Mouse (Mus musculus) intestine, postnatal 0 days (tissue): Measurements from ENCODE around the gene Msl1. TPM values are rescaled to one million over a fixed set of nuclear protein-coding genes. Genes with fewer than 3 reads are reported as not detected.

Experiments
- ATAC-seq: fragments of 200-750 bp; cut with Nextera tagmentation; 2 replicates; pipeline ENCODE4 v1.8.0; 2017; ENCODE audit warnings: mild to moderate bottlenecking, moderate TSS enrichment, moderate library complexity
- H3K27ac ChIP-seq: fragments of 300-500 bp; sonication (generic); 2 replicates; pipeline ENCODE4 v1.5.1; 2014; ENCODE audit warnings: mild to moderate bottlenecking, low read depth, low read length, moderate library complexity
- H3K27me3 ChIP-seq: fragments of 300-500 bp; sonication (generic); replicated peaks from 2 replicates; pipeline ENCODE4 v1.6.1; 2014; ENCODE audit warnings: low read length, mixed read lengths; ENCODE audit not compliant: control insufficient read depth, insufficient read depth
- H3K36me3 ChIP-seq: fragments of 300-500 bp; sonication (generic); 2 replicates; pipeline ENCODE4 v1.6.1; 2014; ENCODE audit warnings: mild to moderate bottlenecking, moderate library complexity; ENCODE audit not compliant: control insufficient read depth, insufficient read depth
- H3K4me1 ChIP-seq: fragments of 300-500 bp; sonication (generic); replicated peaks from 2 replicates; pipeline ENCODE4 v1.6.1; 2014; ENCODE audit warnings: antibody characterized with exemption, low read length, mixed read lengths; ENCODE audit not compliant: control insufficient read depth, insufficient read depth
- H3K4me2 ChIP-seq: fragments of 300-500 bp; sonication (generic); replicated peaks from 2 replicates; pipeline ENCODE4 v1.6.1; 2014; ENCODE audit warnings: low read depth, mild to moderate bottlenecking, moderate library complexity
- H3K4me3 ChIP-seq: fragments of 300-500 bp; sonication (generic); 2 replicates; pipeline ENCODE4 v1.5.1; 2014; ENCODE audit warnings: low read depth, low read length
- H3K9ac ChIP-seq: fragments of 300-500 bp; sonication (generic); 2 replicates; pipeline ENCODE4 v1.6.1; 2014; ENCODE audit warnings: mild to moderate bottlenecking, low read depth, low read length
- H3K9me3 ChIP-seq: fragments of 300-500 bp; sonication (generic); 2 replicates; pipeline ENCODE4 v1.6.1; 2016; ENCODE audit warnings: mixed run types; ENCODE audit not compliant: control insufficient read depth
- CTCF ChIP-seq: sonication (generic); IDR thresholded peaks from 2 replicates; pipeline ENCODE4 v1.5.1; 2016; ENCODE audit warnings: low read depth, mild to moderate bottlenecking, control low read depth, antibody characterized with exemption, moderate library complexity
- WGBS: fragments of 180-500 bp; shearing (Covaris S2); extraction: QIAGEN DNeasy Blood & Tissue Kit; methylation state at CpG from one replicate; pipeline ENCODE4 v1.1.7; 2014; 5-methylcytosine and 5-hydroxymethylcytosine counted together
- polyA plus RNA-seq: library from polyadenylated mRNA; unstranded; fragments of >200 nt; fragmentation: Nextera tagmentation; extraction: Ambion mirVana; gene quantifications from 2 replicates; pipeline ENCODE4 v1.2.1, GENCODE M21; 2015

Gene Msl1
- polyA plus RNA-seq, 1 experiment from 2014 or later = 12.6 TPM

- H3K9ac ChIP-seq = peak overlapping the region; percentile 31; the same call in 1 of the 2 replicates
- 10% methylated on average over 15 of the region's 15 CpGs for WGBS
- TF ChIP-seq CTCF = peak; percentile 60
These were observed 46.6 kb upstream of the Msl1 start for GRCm38 (mm10) chr11:98748506-98749416.

GRCm38 (mm10) chr11:98749716-98750115 lies 45.6 kb upstream of the Msl1 start:
- Histone ChIP-seq H3K9me3 (no peaks in the 10 kb centered on the region), H3K27ac (peak overlapping the region; percentile 94), H3K27me3 (no peaks in the 10 kb centered on the region), H3K36me3 (no peaks in the 10 kb centered on the region), H3K4me3 (no peak overlapping the region), H3K9ac (0 out of 2 replicates have a peak overlapping the region, but pooled peaks have one; percentile 32), H3K4me1 (peaks cover 57% of the 10 kb centered on the region), H3K4me2 (peak overlapping the region; percentile 58)
- ATAC-seq = peak; percentile 33
- TF ChIP-seq CTCF = no peak
- WGBS = 17% methylated on average over 5 of the region's 5 CpGs

More at GRCm38 (mm10) chr11:98748506-98749416, 46.6 kb upstream of the Msl1 start:
- Histone ChIP-seq H3K27me3 (no peaks in the 10 kb centered on the region), H3K9me3 (no peaks in the 10 kb centered on the region), H3K36me3 (no peaks in the 10 kb centered on the region), H3K4me2 (peak overlapping the region; percentile 58), H3K4me3 (peak overlapping the region; percentile 11; the same call in 1 of the 2 replicates), H3K27ac (peak overlapping the region; percentile 94), H3K4me1 (peaks cover 54% of the 10 kb centered on the region)
- ATAC-seq = no peak

GRCm38 (mm10) chr11:98750351-98751201 lies 44.7 kb upstream of the Msl1 start:
- H3K9ac ChIP-seq = peak overlapping the region; percentile 47
- peaks cover 6% of the 10 kb centered on the region; the same call in 1 of the 2 replicates for H3K36me3 ChIP-seq
- peak overlapping the region; percentile 16 for H3K4me3 ChIP-seq
- no peaks in the 10 kb centered on the region for H3K27me3 ChIP-seq
- H3K9me3 ChIP-seq = no peaks in the 10 kb centered on the region
- peak overlapping the region; percentile 58 for H3K4me2 ChIP-seq
- peaks cover 55% of the 10 kb centered on the region for H3K4me1 ChIP-seq
- 19% methylated on average over 17 of the region's 17 CpGs for WGBS
- TF ChIP-seq CTCF = no peak; the same call in 1 of the 2 replicates
- peak; percentile 2; the same call in 1 of the 2 replicates for ATAC-seq
- peak overlapping the region; percentile 94 for H3K27ac ChIP-seq

GRCm38 (mm10) chr11:98751221-98751782 lies 44.0 kb upstream of the Msl1 start:
- peak; percentile 74 for ATAC-seq
- Histone ChIP-seq H3K4me2 (peak overlapping the region; percentile 58), H3K36me3 (peaks cover 13% of the 10 kb centered on the region), H3K27me3 (no peaks in the 10 kb centered on the region), H3K4me3 (peak overlapping the region; percentile 16; the same call in 1 of the 2 replicates), H3K4me1 (peaks cover 55% of the 10 kb centered on the region), H3K27ac (peak overlapping the region; percentile 94), H3K9me3 (no peaks in the 10 kb centered on the region), H3K9ac (peak overlapping the region; percentile 47; the same call in 1 of the 2 replicates)
- WGBS = 7% methylated on average over 6 of the region's 6 CpGs
- no peak for TF ChIP-seq CTCF

GRCm38 (mm10) chr11:98752562-98753140 lies 42.7 kb upstream of the Msl1 start:
- WGBS = 33% methylated on average over 10 of the region's 10 CpGs
- peak overlapping the region; percentile 94 for H3K27ac ChIP-seq
- H3K9me3 ChIP-seq = no peaks in the 10 kb centered on the region
- H3K27me3 ChIP-seq = no peaks in the 10 kb centered on the region
- H3K4me3 ChIP-seq = no peak overlapping the region
- H3K9ac ChIP-seq = no peak overlapping the region
- H3K36me3 ChIP-seq = peaks cover 27% of the 10 kb centered on the region
- no peak for ATAC-seq
- TF ChIP-seq CTCF = no peak
- peak overlapping the region; percentile 58 for H3K4me2 ChIP-seq
- peaks cover 49% of the 10 kb centered on the region for H3K4me1 ChIP-seq
